Mouse (Mus musculus): ENCODE measurements around the gene Phkg1. TPM values are rescaled to one million over a fixed set of nuclear protein-coding genes. Genes with fewer than 3 reads are reported as not detected.

Gene Phkg1
- polyA plus RNA-seq, 1 experiment from 2014 or later = 0.16 TPM

DNA sequence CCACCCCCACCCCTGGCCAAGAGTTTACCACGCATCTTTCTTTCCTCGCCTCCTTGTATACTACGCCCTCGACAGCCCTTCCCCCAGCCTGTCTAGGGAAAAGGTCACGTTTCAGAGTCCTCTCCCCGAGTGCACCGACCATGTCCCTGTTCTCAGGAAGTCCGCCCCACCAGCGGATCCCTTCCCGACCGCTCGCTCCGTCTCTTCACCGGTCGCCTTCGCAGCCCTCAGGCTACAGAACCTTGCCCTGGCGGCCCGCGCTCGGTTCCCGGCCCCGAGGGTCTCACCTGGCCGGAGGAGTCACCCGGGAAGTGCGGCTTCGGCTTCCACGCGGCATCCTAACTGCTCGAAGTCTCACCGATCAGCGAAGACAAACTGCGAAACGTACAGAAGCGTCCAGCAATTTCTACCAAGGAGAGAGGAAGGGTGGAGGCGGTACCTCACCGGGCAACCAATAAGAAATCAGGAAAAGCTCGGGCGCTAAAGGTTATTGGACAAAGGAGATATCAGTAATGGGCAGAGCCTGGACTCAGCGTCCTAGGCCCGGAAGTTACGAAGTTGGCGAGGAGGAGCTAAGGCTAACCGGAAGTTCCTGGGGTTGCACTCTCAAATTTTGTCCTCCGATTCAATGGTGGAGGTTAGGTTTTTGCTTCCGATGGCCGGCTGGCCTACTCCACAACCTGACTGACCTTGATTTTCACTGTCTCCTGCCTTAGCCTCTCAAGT lies 11.3 kb downstream of the Phkg1 start, which contains the start of gene Chchd2:
Gene Chchd2, minus strand, starts transcription at position 560 of the 726 bp plus-strand sequence.
- 0 out of 2 replicates have a peak, but pooled peaks cover 8% of the 10 kb centered on the region for H3K4me1 ChIP-seq (replicated peaks)
- peak within 1 kb of the TSS; percentile 79 for H3K9ac ChIP-seq
- no peaks in the 10 kb centered on the region for H3K27me3 ChIP-seq (replicated peaks)
- H3K9me3 ChIP-seq = no peaks in the 10 kb centered on the region
- under 1% methylated on average over 46 of the region's 46 CpGs for WGBS
- ATAC-seq = peak; percentile 100
- peak within 1 kb of the TSS; percentile 68 for H3K4me2 ChIP-seq (replicated peaks)
- peaks cover 5% of the 10 kb centered on the region for H3K36me3 ChIP-seq
- H3K4me3 ChIP-seq (replicated peaks) = peak within 1 kb of the TSS; percentile 65
- H3K27ac ChIP-seq = peak within 1 kb of the TSS; percentile 95

GRCm38 (mm10) chr5:129886271-129886670 lies 12.1 kb downstream of the Phkg1 start:
- Histone ChIP-seq H3K4me2 (replicated peaks) (peak overlapping the region; percentile 68), H3K27me3 (replicated peaks) (no peaks in the 10 kb centered on the region), H3K36me3 (peaks cover 11% of the 10 kb centered on the region), H3K4me3 (replicated peaks) (peak overlapping the region; percentile 65), H3K4me1 (replicated peaks) (0 out of 2 replicates have a peak, but pooled peaks cover 8% of the 10 kb centered on the region), H3K9me3 (no peaks in the 10 kb centered on the region), H3K9ac (peak overlapping the region; percentile 79), H3K27ac (no peak overlapping the region)
- no peak for ATAC-seq
- WGBS = 28% methylated on average over 10 of the region's 10 CpGs

DNA sequence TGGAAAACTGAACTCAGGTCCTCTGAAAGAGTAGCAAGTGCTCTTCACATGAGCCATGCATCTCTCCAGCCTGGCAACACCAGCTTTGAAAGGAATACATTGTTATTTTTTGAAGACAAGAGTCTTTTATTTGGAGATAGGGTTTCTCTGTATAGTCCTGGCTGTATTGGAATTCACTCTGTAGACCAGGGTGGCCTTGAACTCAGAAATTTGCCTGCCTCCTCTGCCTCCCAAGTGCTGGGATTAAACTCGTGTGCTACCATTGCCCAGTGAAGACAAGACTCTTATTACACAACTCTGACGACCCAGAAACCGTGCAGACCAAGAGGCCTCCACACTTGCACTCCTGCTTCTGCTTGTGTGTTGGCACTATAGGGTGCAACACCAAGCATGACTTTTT lies 18.5 kb downstream of the Phkg1 start:
- ATAC-seq = no peak
- H3K4me2 ChIP-seq (replicated peaks) = no peak overlapping the region
- H3K4me1 ChIP-seq (replicated peaks) = 0 out of 2 replicates have a peak, but pooled peaks cover 3% of the 10 kb centered on the region
- WGBS = 70% methylated on average over 3 of the region's 3 CpGs
- no peaks in the 10 kb centered on the region for H3K9me3 ChIP-seq
- H3K27ac ChIP-seq = no peak overlapping the region
- no peak overlapping the region for H3K9ac ChIP-seq
- H3K4me3 ChIP-seq (replicated peaks) = no peak overlapping the region
- no peaks in the 10 kb centered on the region for H3K27me3 ChIP-seq (replicated peaks)
- H3K36me3 ChIP-seq = peaks cover 16% of the 10 kb centered on the region

DNA sequence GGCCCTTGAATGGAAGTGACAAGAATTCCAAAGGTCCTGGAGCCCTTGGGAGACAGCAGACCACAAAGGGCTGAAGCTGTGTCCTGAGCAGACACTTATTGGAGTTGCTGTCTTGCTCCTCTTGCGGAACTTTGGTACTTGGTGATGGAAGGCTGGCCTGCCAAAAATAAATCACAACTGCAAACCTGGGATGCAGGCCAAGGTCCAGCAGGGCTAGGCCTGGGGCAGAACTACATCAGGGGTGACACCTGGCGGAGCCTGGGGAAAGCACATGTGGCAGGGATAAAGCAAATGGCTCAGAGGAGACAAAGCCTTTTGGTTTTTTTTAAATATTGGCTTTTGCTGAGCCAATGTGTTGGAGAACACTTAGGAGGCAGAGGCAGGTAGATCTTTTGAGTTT lies 19.4 kb downstream of the Phkg1 start:
- Histone ChIP-seq H3K9me3 (no peaks in the 10 kb centered on the region), H3K4me2 (replicated peaks) (no peak overlapping the region), H3K27ac (no peak overlapping the region), H3K36me3 (peaks cover 16% of the 10 kb centered on the region), H3K9ac (no peak overlapping the region), H3K4me1 (replicated peaks) (no peaks in the 10 kb centered on the region), H3K27me3 (replicated peaks) (no peaks in the 10 kb centered on the region), H3K4me3 (replicated peaks) (no peak overlapping the region)
- peak; percentile 74 for ATAC-seq
- WGBS = 42% methylated on average over 2 of the region's 2 CpGs

DNA sequence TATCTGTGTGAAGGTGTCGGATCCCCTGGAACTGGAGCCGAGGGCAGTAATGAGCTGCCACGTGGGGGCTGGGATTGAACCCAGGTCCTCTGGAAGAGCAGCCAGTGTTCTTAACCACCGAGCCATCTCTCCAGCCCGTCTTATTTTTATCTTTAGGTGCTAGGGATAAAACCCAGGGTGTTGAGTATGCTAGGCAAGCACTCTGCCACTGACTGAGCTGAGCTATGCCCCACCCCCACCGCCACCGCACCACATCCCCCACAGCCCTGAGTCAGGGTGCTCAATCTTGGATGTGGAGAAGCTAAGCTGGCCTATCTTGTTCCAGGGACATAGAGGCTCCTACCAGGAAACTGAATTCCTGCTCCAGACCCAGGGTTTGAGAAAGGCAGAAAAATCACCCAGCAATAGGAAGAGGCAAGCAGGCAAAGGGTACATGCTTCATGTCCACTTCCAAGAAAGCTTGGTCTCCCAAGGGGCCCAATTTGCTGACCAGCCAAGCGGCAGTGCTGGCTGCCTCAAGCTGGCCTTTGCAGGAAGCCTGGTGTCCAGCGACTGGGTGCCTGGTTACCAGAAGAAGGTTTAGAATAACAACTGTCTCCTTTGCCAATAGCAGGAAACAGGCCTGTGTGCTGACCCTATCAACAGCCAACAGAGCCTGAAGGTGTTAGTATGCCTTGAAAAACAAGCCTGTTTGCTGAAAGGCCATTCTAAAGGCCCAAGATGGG lies 20.5 kb downstream of the Phkg1 start:
- H3K9ac ChIP-seq = no peak overlapping the region
- H3K4me3 ChIP-seq (replicated peaks) = no peak overlapping the region
- no peaks in the 10 kb centered on the region for H3K27me3 ChIP-seq (replicated peaks)
- 72% methylated on average over 9 of the region's 9 CpGs for whole genome bisulfite sequencing
- no peak for ATAC-seq
- no peaks in the 10 kb centered on the region for H3K4me1 ChIP-seq (replicated peaks)
- peaks cover 11% of the 10 kb centered on the region for H3K36me3 ChIP-seq
- no peak overlapping the region for H3K4me2 ChIP-seq (replicated peaks)
- no peaks in the 10 kb centered on the region for H3K9me3 ChIP-seq
- H3K27ac ChIP-seq = no peak overlapping the region

GRCm38 (mm10) chr5:129875098-129875497 lies 23.3 kb downstream of the Phkg1 start:
- Histone ChIP-seq H3K27me3 (replicated peaks) (no peaks in the 10 kb centered on the region), H3K27ac (no peak overlapping the region), H3K4me3 (replicated peaks) (no peak overlapping the region), H3K9me3 (no peaks in the 10 kb centered on the region), H3K4me1 (replicated peaks) (no peaks in the 10 kb centered on the region), H3K9ac (no peak overlapping the region), H3K36me3 (no peaks in the 10 kb centered on the region), H3K4me2 (replicated peaks) (no peak overlapping the region)
- 81% methylated on average over 11 of the region's 11 CpGs for WGBS
- ATAC-seq = no peak

DNA sequence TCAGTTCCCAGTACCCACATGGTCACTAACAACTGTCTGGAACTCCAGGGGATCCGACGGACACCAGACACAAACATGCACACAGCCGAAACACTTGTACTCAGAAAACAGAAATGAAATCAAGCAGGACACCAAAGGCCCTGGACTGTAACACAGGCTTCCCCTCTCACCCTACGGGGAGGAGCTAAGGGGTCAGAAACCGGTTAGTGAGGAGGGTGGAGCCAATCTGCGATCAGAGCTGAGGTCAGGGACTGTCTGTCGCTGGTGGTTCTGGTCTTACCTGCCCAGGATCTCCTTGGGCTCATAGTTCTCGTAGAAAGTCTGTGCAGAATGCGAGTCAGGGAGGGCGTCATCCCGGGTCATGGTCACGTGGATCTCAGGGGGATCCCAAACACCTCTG lies 24.4 kb downstream of the Phkg1 start:
- H3K4me3 ChIP-seq (replicated peaks) = no peak overlapping the region
- no peak overlapping the region for H3K4me2 ChIP-seq (replicated peaks)
- H3K4me1 ChIP-seq (replicated peaks) = no peaks in the 10 kb centered on the region
- H3K9ac ChIP-seq = no peak overlapping the region
- no peaks in the 10 kb centered on the region for H3K36me3 ChIP-seq
- H3K27ac ChIP-seq = no peak overlapping the region
- no peak for ATAC-seq
- H3K27me3 ChIP-seq (replicated peaks) = no peaks in the 10 kb centered on the region
- WGBS = 81% methylated on average over 12 of the region's 12 CpGs
- no peaks in the 10 kb centered on the region for H3K9me3 ChIP-seq

DNA sequence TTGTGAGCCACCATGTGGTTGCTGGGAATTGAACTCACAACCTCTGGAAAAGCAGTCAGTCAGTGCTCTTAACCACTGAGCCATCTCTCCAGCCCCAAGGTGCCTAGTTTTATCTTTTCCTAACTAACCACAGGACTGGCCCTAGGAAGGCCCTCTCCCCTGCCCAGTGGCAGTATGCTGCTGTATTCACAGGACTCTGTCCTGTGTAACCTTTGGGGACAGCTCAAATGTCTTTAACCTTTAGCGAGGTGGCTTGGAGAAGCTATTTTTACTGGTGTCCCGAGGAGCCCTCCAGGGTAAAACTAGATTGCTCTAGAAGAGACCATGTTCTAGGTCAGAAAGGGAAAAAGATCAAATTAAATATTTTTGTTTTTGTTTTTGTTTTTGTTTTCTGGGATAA lies 27.1 kb downstream of the Phkg1 start:
- Histone ChIP-seq H3K4me3 (replicated peaks) (no peak overlapping the region), H3K4me2 (replicated peaks) (no peak overlapping the region), H3K27ac (no peak overlapping the region), H3K9ac (no peak overlapping the region), H3K9me3 (no peaks in the 10 kb centered on the region), H3K36me3 (no peaks in the 10 kb centered on the region), H3K27me3 (replicated peaks) (no peaks in the 10 kb centered on the region), H3K4me1 (replicated peaks) (no peaks in the 10 kb centered on the region)
- WGBS = 83% methylated on average over 2 of the region's 2 CpGs
- ATAC-seq = no peak

DNA sequence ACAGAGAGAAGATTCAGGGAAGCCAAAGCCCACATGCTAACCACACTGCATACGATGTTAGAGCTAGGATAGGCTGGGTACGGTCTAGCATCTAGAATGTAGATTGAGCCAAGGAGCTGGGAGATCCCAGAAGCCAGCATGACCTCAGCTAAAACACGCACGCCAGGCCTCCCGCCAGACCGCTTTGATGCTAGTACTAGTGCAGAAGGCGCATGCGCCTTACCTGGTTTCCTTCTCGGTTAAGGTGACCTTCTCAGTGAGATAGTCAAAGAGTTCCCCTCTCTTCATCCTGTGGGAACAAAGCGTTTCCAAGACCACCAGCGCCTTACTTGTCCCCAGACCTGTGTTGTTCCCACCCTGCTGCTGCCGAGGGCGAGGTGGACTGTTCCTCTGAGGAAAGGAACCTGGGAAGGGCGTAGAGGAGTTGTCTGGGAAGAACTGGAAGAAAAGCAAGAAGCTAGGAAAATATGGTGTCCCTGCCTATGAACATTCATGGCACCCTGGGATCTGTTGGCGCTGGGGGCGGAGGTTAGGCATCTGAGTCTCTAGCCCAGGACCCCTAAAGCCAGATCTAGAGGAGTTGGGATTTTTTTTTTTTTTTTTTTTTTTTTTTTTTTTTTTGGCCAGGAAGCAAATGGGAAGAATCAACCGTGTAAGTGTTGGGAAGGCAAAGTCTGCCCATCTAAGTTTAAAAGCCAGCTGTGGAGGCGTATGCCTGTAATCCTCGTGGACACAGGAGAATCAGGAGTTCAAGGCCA lies 28.9 kb downstream of the Phkg1 start:
- no peak overlapping the region for H3K4me3 ChIP-seq (replicated peaks)
- no peak overlapping the region for H3K4me2 ChIP-seq (replicated peaks)
- no peak overlapping the region for H3K9ac ChIP-seq
- H3K27ac ChIP-seq = no peak overlapping the region
- H3K27me3 ChIP-seq (replicated peaks) = no peaks in the 10 kb centered on the region
- no peaks in the 10 kb centered on the region for H3K9me3 ChIP-seq
- 86% methylated on average over 19 of the region's 19 CpGs for WGBS
- H3K4me1 ChIP-seq (replicated peaks) = no peaks in the 10 kb centered on the region
- no peaks in the 10 kb centered on the region for H3K36me3 ChIP-seq
- no peak for ATAC-seq

- WGBS = 83% methylated on average over 12 of the region's 12 CpGs
- Histone ChIP-seq H3K9me3 (no peaks in the 10 kb centered on the region), H3K27me3 (replicated peaks) (no peaks in the 10 kb centered on the region), H3K36me3 (0 out of 2 replicates have a peak, but pooled peaks cover 7% of the 10 kb centered on the region), H3K9ac (no peak overlapping the region), H3K4me2 (replicated peaks) (no peak overlapping the region), H3K4me3 (replicated peaks) (no peak overlapping the region), H3K4me1 (replicated peaks) (no peaks in the 10 kb centered on the region), H3K27ac (no peak overlapping the region)
- ATAC-seq = no peak
These were observed 32.5 kb downstream of the Phkg1 start for GRCm38 (mm10) chr5:129865841-129866240.

DNA sequence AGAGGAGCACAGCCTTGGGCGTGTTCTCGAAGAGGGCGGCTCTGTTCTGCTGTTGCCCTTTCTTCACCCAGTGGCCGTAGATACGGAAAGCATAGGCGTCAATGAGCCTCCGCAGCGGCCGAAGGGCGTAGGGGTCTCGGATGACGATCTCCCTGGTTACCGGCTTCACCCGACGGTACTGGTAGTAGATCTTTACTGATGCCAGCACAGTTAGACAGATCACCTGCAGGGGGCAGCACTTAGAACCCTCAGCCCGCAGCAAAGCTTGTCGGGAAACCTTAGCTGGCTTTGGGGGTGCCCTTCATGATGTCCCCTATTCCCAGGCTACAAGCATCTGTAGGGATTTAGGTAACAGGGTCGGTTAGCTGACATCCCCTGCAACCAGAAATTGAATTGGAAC lies 33.9 kb downstream of the Phkg1 start:
- peak; percentile 15; the same call in 1 of the 2 replicates for ATAC-seq
- Histone ChIP-seq H3K4me1 (replicated peaks) (no peaks in the 10 kb centered on the region), H3K4me2 (replicated peaks) (0 out of 2 replicates have a peak overlapping the region, but pooled peaks have one; percentile 14), H3K4me3 (replicated peaks) (no peak overlapping the region), H3K9me3 (no peaks in the 10 kb centered on the region), H3K27ac (no peak overlapping the region), H3K27me3 (replicated peaks) (no peaks in the 10 kb centered on the region), H3K9ac (no peak overlapping the region), H3K36me3 (0 out of 2 replicates have a peak, but pooled peaks cover 8% of the 10 kb centered on the region)
- WGBS = 14% methylated on average over 18 of the region's 18 CpGs

DNA sequence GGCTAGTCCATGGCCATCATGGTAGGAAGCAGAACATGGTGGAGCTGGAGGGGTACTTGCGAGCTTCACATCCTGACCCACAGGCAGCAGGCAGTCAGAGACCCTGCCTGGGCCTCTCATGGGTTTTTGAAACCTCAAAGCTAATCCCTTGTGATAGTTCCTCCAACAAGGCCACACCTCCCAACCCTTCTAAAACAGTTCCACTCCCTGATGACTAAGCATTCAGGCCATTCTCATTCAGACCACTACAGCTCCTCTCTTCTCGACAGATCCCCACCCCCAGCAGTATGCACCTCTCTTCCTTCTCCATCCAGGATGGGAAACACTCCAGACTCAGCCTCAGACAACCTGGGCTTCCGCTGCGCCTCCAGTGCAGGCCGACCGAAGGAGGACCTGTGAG lies 36.0 kb downstream of the Phkg1 start:
- Histone ChIP-seq H3K9ac (no peak overlapping the region), H3K4me2 (replicated peaks) (no peak overlapping the region), H3K9me3 (no peaks in the 10 kb centered on the region), H3K4me3 (replicated peaks) (no peak overlapping the region), H3K27ac (no peak overlapping the region), H3K27me3 (replicated peaks) (no peaks in the 10 kb centered on the region), H3K36me3 (peaks cover 14% of the 10 kb centered on the region), H3K4me1 (replicated peaks) (no peaks in the 10 kb centered on the region)
- WGBS = 97% methylated on average over 6 of the region's 6 CpGs
- ATAC-seq = no peak

All from intestine, embryonic 15.5 days (tissue).